Mouse (Mus musculus): ENCODE data around the gene Fam187b. TPM values are rescaled to one million over a fixed set of nuclear protein-coding genes. Genes with fewer than 3 reads are reported as not detected.
A peak's percentile ranks its signal among the peaks of the same experiment; 100 is the strongest.

The Fam187b gene
- polyA plus RNA-seq, 1 experiment from 2014 or later = 1.1 TPM

DNA sequence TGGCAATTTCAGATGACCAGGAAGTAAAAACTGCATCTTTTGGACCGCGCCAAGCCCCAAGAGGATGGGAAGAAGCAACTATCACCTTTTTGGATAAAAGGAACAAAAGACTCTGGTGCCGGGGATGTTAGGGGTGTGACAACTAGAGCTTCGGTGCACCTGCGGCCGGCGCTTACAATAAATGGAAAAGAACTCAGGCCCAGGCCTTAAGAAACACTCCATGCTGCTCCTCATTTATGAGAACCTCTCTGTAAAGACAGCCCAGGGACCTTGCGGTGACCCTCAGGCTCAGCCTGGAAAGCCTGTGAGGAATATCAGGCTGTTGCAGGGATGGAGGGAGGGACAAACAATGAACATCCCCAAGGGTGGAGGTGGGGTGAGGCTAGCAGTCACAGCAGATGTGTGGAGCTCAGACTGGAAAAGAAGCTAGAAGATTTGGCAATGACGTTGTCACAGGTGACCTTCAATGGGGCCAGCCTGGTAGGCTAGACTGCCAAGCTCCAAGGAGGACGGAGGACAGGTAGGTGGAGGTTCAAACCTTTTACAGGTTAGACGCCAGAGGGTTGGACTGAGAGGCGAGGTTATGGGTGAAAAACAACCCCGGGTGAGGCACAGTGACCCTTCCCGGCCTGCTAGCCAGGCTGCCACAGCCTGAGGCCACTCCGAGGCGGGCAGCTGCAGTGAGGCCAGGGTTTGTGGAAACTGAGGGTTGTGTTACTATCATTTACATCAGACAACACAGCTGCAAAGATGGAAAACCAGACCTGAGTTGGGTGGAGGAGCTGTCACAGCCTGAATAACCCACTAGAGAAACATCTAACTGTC is 20.9 kb upstream of the Fam187b start:
- Histone ChIP-seq H3K4me2 (no peak overlapping the region), H3K4me3 (replicated peaks) (no peak overlapping the region), H3K27ac (no peak overlapping the region), H3K9ac (replicated peaks) (no peak overlapping the region), H3K4me1 (replicated peaks) (peaks cover 10% of the 10 kb centered on the region), H3K36me3 (peaks cover 66% of the 10 kb centered on the region), H3K9me3 (no peaks in the 10 kb centered on the region), H3K27me3 (no peaks in the 10 kb centered on the region)
- ATAC-seq (ENCODE audit: insufficient number of reproducible peaks, insufficient read depth, low FRiP score, low TSS enrichment, low read depth) = no peak
- 91% methylated on average over 16 of the region's 16 CpGs for WGBS

DNA sequence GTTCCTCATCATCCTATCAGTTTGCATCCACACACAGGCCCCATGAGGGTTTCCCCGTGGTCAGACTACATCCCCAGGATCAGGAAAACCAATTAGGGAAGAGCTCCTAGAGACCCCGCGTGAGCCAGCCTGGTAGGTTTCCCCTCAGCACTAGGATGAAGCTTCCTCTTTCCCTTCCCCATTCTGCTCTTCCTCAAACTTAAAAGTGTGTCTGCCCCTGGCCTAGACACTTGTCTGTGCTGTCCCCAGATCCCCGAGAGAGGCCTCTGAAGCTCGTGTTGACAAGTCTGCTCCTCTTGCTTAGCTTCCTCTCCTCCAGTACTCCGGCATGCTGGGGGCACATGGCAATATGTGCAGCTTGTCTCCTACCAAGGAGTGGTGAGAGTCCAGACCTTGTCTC is 20.1 kb upstream of the Fam187b start:
- H3K27me3 ChIP-seq = no peaks in the 10 kb centered on the region
- H3K36me3 ChIP-seq = peaks cover 69% of the 10 kb centered on the region
- no peak for ATAC-seq (ENCODE audit: insufficient number of reproducible peaks, insufficient read depth, low FRiP score, low TSS enrichment, low read depth)
- 82% methylated on average over 6 of the region's 6 CpGs for WGBS
- no peaks in the 10 kb centered on the region for H3K9me3 ChIP-seq
- H3K4me2 ChIP-seq = no peak overlapping the region
- H3K4me1 ChIP-seq (replicated peaks) = peaks cover 16% of the 10 kb centered on the region
- no peak overlapping the region for H3K4me3 ChIP-seq (replicated peaks)
- H3K9ac ChIP-seq (replicated peaks) = no peak overlapping the region
- no peak overlapping the region for H3K27ac ChIP-seq

DNA sequence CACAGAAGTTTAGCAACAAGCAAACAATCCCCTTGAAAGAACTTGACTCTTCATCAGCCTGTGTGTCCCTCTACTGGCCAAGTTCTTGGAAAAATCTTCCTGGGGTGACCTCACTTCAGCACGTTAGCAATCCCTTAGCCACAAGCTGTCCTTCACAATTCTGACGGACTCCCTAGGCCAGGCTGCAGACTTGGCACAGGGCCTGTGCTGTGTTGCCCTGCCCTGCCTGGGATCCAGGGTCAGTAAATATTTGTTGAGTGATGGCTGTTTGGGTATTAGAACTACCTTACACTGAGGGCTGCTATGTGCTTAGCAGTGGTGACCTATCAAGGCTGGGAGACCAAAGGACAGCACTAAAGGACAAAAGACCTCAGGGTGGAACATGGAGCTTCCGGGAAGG is 19.6 kb upstream of the Fam187b start:
- Histone ChIP-seq H3K9me3 (no peaks in the 10 kb centered on the region), H3K4me1 (replicated peaks) (peaks cover 16% of the 10 kb centered on the region), H3K9ac (replicated peaks) (no peak overlapping the region), H3K27ac (no peak overlapping the region), H3K36me3 (peaks cover 71% of the 10 kb centered on the region), H3K27me3 (no peaks in the 10 kb centered on the region), H3K4me2 (no peak overlapping the region), H3K4me3 (replicated peaks) (no peak overlapping the region)
- WGBS = 87% methylated on average over 3 of the region's 3 CpGs
- no peak for ATAC-seq (ENCODE audit: insufficient number of reproducible peaks, insufficient read depth, low FRiP score, low TSS enrichment, low read depth)

DNA sequence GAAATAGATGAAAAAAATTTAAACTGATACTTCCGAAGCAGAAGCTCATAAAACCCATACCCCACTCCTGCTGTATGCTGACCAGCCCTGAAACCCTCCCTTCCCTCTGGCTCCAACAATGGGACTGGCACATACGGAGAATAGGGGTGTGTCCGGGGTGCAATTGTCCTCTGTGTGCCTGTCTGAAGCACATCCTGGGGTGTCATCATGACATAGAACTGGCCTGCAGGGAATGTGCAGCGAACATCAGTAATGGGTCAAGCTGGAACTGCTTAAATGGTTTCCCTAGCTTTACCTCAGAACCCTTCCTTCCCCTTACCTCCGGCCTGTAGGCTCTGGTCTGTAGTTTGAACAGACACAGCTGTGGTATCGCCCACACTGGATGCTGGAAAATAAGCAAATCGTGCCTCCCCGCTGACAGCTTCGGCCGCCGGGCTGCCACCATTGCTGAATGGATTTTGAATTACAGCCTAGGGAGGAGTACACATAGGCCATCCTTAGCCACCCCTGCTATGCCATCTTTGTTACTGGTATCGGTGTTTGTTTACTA is 18.5 kb upstream of the Fam187b start:
- Histone ChIP-seq H3K27ac (no peak overlapping the region), H3K4me2 (peak overlapping the region; percentile 70), H3K27me3 (no peaks in the 10 kb centered on the region), H3K36me3 (peaks cover 69% of the 10 kb centered on the region), H3K9me3 (no peaks in the 10 kb centered on the region), H3K9ac (replicated peaks) (peak overlapping the region; percentile 100; the same call in 1 of the 2 replicates), H3K4me3 (replicated peaks) (peak overlapping the region; percentile 97), H3K4me1 (replicated peaks) (peaks cover 16% of the 10 kb centered on the region)
- WGBS = 88% methylated on average over 12 of the region's 12 CpGs
- no peak for ATAC-seq (ENCODE audit: insufficient number of reproducible peaks, insufficient read depth, low FRiP score, low TSS enrichment, low read depth)

DNA sequence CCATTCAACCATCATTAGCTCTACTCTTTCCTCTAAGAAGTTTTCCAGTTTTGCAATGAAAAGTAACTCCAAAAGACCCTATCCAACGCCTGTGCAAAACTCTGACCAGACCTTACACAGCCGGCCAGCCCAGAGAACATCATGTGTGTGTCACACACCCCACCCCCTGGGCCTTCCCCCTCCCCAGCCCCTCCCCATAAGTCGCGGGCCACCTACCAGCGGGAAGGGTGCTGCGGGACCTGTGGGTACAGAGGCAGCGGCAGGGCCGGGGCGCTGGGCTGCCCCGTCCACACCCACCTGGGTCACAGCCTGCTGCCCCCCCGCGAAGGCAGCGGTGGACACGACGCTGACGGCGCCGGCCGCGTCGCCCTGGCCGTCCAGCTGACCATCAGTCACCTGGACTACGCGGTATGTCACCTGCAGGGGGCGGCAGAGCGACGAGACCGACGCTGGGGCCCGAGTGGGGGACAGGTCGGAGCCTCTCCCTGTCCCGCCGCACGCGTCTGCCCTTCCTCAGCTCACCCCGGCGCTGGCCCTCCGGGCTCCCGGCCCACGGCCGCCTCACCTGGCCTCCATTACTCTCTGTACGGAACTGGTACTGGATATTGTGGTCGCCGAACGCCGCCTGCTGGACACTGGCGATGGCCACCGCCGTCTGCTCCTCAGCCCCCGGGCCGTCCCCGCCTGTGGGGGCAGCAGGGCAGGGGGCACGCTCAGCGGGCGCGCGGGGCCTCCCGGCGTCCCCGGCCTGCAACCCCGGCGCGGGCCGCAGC is 17.8 kb upstream of the Fam187b start:
- ATAC-seq (ENCODE audit: insufficient number of reproducible peaks, insufficient read depth, low FRiP score, low TSS enrichment, low read depth) = peak; percentile 78
- Histone ChIP-seq H3K9me3 (no peaks in the 10 kb centered on the region), H3K4me3 (replicated peaks) (peak overlapping the region; percentile 97), H3K27me3 (no peaks in the 10 kb centered on the region), H3K9ac (replicated peaks) (peak overlapping the region; percentile 100), H3K36me3 (peaks cover 62% of the 10 kb centered on the region), H3K27ac (peak overlapping the region; percentile 99), H3K4me1 (replicated peaks) (peaks cover 16% of the 10 kb centered on the region), H3K4me2 (peak overlapping the region; percentile 70)
- under 1% methylated on average over 61 of the region's 64 CpGs for WGBS

DNA sequence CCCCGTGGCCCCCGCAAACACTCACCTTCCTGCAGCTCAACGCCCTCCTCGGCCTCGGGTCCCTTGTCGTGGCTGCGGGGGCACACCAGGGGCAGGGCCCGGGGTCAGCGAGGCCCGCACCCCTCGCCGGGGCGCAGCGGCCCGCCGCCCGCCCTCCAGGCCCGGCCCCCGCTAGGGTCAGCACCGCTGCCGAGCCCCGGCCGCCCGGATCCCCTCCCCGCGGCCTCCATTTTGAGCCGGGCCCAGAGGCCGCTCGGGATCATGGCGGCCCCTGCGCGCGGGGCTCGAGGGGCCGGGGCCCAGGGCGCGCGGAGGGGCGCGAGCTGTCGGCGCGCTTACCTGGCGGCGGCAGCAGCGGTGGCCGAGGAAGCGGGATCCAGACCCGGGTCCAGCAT is 17.2 kb upstream of the Fam187b start:
- peaks cover 59% of the 10 kb centered on the region for H3K36me3 ChIP-seq
- H3K27ac ChIP-seq = peak overlapping the region; percentile 99
- peak overlapping the region; percentile 97 for H3K4me3 ChIP-seq (replicated peaks)
- peak overlapping the region; percentile 70 for H3K4me2 ChIP-seq
- peaks cover 16% of the 10 kb centered on the region for H3K4me1 ChIP-seq (replicated peaks)
- peak; percentile 16; the same call in 1 of the 2 replicates for ATAC-seq (ENCODE audit: insufficient number of reproducible peaks, insufficient read depth, low FRiP score, low TSS enrichment, low read depth)
- peak overlapping the region; percentile 100 for H3K9ac ChIP-seq (replicated peaks)
- no peaks in the 10 kb centered on the region for H3K9me3 ChIP-seq
- no peaks in the 10 kb centered on the region for H3K27me3 ChIP-seq
- WGBS = under 1% methylated on average over 26 of the region's 49 CpGs

DNA sequence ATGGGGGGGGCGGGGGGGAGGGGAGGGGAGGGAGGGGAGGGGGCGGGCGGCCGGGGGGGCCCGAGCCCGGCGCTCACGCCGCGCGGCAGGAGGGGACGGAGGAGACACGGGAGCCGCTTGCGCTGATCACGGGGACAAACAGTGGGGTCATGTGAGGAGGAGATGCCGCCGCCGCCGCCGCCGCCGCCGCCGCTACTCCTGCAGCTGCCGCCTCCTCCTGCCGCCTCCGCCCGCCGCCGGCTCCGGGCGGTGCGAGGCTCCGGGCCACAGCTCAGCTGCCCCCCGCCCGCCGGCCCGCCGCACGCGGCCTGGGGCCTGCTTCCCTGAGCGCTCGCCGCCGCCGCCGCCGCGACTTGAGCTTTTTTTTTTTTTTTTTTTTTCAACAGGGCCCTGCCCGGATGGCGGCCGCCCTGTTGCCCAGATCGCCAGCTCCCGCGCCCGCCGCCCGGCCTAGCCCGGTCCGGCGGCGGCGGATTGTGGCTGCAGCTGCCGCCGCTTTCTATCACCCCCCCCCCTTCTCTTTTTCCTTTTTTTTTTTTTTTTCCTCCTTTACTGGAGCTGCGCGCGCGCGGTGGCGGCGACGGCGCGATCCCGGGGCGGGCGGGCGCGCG is 16.7 kb upstream of the Fam187b start, which contains the start of gene Usf2:
Usf2 (minus strand) TSS at position 48 of the 611 bp plus-strand sequence.
- no peaks in the 10 kb centered on the region for H3K27me3 ChIP-seq
- H3K36me3 ChIP-seq = peaks cover 54% of the 10 kb centered on the region
- no peaks in the 10 kb centered on the region for H3K9me3 ChIP-seq
- H3K9ac ChIP-seq (replicated peaks) = peak within 1 kb of the TSS; percentile 100
- H3K4me2 ChIP-seq = peak within 1 kb of the TSS; percentile 70
- H3K27ac ChIP-seq = peak within 1 kb of the TSS; percentile 99
- WGBS = under 1% methylated on average over 52 of the region's 82 CpGs
- H3K4me3 ChIP-seq (replicated peaks) = peak within 1 kb of the TSS; percentile 97
- ATAC-seq (ENCODE audit: insufficient number of reproducible peaks, insufficient read depth, low FRiP score, low TSS enrichment, low read depth) = no peak
- peaks cover 16% of the 10 kb centered on the region for H3K4me1 ChIP-seq (replicated peaks)

DNA sequence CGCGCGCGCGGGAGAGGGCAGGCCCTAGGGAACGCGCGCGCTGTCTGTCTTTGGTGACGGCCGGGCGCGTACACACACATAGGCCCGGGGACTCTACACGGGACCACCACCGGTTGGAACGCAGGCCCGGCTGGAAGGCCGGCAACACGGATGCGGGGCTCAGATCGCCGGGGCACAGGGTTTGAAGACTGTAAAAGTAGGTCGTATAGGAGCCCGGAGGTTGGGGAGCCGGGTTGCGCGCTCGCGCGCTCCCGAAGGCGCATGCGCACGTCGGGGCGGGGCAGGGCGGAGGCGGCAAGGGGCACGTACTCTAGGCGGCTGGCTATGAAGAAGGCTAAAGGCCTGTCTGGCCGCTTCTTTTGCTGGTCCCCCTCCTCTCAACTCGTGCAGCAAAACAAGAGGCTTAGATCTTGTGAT is 16.2 kb upstream of the Fam187b start:
- ATAC-seq (ENCODE audit: insufficient number of reproducible peaks, insufficient read depth, low FRiP score, low TSS enrichment, low read depth) = peak; percentile 20
- under 1% methylated on average over 43 of the region's 43 CpGs for WGBS

DNA sequence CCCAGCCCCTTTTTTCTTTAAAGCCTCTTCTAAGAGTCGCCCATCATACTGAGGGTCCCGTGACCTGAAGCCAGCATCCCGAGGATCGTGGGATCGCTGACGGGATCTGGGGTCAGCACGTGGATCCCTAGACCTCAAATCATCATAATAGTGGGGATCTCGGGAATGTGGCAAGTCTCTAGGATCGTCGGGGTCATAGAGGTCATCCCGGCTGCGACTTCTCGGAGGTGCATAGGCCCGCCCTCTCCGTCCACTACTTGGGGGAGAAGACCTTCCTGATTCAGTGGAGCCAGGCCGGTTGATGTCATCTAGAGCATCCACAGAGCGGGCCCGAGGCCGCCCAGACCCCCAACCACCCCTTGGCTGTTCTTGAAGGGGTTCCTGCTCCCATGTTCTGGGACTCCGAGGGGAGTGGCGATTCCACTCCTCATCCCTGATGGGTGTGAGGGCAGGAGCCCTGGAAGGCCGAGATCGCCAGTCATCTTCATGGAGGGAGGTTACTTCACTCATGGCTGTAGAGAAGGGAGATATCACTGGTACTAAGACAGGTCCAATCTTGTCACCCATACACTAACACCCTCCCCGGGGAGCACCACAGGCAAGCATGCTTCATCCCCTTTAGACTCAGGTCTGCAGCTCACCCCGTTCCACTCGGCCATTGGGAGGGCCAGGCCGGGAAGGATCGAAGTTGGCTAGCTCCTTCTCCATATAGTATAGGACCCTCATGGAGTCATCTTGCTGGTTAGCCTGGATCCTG is 15.3 kb upstream of the Fam187b start:
- no peak for ATAC-seq (ENCODE audit: insufficient number of reproducible peaks, insufficient read depth, low FRiP score, low TSS enrichment, low read depth)
- peak overlapping the region; percentile 70 for H3K4me2 ChIP-seq
- H3K4me1 ChIP-seq (replicated peaks) = peaks cover 16% of the 10 kb centered on the region
- peak overlapping the region; percentile 99; the same call in 1 of the 2 replicates for H3K27ac ChIP-seq
- H3K9me3 ChIP-seq = no peaks in the 10 kb centered on the region
- no peaks in the 10 kb centered on the region for H3K27me3 ChIP-seq
- H3K9ac ChIP-seq (replicated peaks) = peak overlapping the region; percentile 100
- peaks cover 40% of the 10 kb centered on the region for H3K36me3 ChIP-seq
- H3K4me3 ChIP-seq (replicated peaks) = peak overlapping the region; percentile 97
- 73% methylated on average over 28 of the region's 28 CpGs for WGBS

More for the DNA sequence above, 16.2 kb upstream of the Fam187b start:
- Histone ChIP-seq H3K27ac (peak overlapping the region; percentile 99), H3K4me3 (replicated peaks) (peak overlapping the region; percentile 97), H3K9ac (replicated peaks) (peak overlapping the region; percentile 100), H3K27me3 (no peaks in the 10 kb centered on the region), H3K36me3 (peaks cover 49% of the 10 kb centered on the region), H3K4me2 (peak overlapping the region; percentile 70), H3K4me1 (replicated peaks) (peaks cover 16% of the 10 kb centered on the region), H3K9me3 (no peaks in the 10 kb centered on the region)

DNA sequence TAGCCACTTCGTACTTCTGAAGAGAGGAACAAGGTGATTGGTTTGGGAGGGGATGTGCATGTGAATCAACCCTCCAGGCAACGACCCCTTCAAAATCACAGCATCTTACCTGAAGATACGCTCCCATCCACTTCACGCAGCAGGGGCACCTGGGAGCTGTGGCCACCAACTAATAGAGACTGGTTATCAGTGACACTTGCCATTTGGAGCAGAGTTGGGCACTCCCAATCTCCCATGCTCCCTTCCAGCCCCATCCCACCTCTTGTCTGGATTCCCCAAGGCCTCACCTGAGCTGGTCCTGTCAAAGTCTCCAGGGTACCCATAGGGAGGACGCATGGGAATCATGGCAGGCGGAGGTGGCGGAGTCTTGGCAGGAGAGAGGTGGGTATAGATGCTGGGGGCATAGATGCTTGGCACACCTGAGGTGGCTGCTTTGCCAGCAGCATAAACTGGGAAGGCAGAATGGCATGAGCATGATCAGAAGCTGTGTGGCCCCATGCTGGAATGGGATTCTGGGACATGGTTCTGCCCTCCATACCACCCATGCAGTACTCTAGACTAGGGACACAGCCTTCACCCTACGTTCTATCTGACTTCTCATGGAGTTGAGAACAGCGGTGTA is 14.6 kb upstream of the Fam187b start:
- Histone ChIP-seq H3K4me1 (replicated peaks) (peaks cover 16% of the 10 kb centered on the region), H3K27ac (no peak overlapping the region), H3K4me3 (replicated peaks) (no peak overlapping the region), H3K4me2 (no peak overlapping the region; the same call in 1 of the 2 replicates), H3K27me3 (no peaks in the 10 kb centered on the region), H3K36me3 (peaks cover 33% of the 10 kb centered on the region), H3K9me3 (no peaks in the 10 kb centered on the region), H3K9ac (replicated peaks) (no peak overlapping the region)
- 94% methylated on average over 9 of the region's 9 CpGs for WGBS
- no peak for ATAC-seq (ENCODE audit: insufficient number of reproducible peaks, insufficient read depth, low FRiP score, low TSS enrichment, low read depth)

Measured in limb, embryonic 12.5 days (tissue).